Mouse (Mus musculus) macrophage (primary cell): ENCODE data around the gene Oxsm. TPM values are rescaled to one million over a fixed set of nuclear protein-coding genes. Genes with fewer than 3 reads are reported as not detected.

Experiments used
- H3K27ac ChIP-seq: fragments of 350-480 bp; formaldehyde crosslinking; 2 replicates; pipeline ENCODE4 v1.9.0; 2021
- H3K36me3 ChIP-seq: fragments of 350-480 bp; formaldehyde crosslinking; 2 replicates; pipeline ENCODE4 v1.9.0; 2021; ENCODE audit errors: inconsistent target
- H3K4me3 ChIP-seq: fragments of 350-480 bp; formaldehyde crosslinking; 2 replicates; pipeline ENCODE4 v1.9.0; 2021; ENCODE audit errors: inconsistent target
- H3K79me2 ChIP-seq: fragments of 350-480 bp; formaldehyde crosslinking; 2 replicates; pipeline ENCODE4 v1.9.0; 2021; ENCODE audit errors: inconsistent target
- WGBS: methylation state at CpG from one replicate; pipeline ENCODE4 v1.1.7; 2026; ENCODE audit warnings: inconsistent platforms; ENCODE audit not compliant: missing documents; 5-methylcytosine and 5-hydroxymethylcytosine counted together
- polyA plus RNA-seq: library from polyadenylated mRNA; stranded (reverse); fragments of 250-400 nt; gene quantifications from 3 replicates; pipeline ENCODE4 v1.2.4, GENCODE M21; 2018; ENCODE audit warnings: inconsistent platforms

The Oxsm gene
- polyA plus RNA-seq, 1 experiment from 2014 or later: 15.5 TPM

GRCm38 (mm10) chr14:16207722-16208121 lies 41.9 kb downstream of the Oxsm start:
- H3K79me2 ChIP-seq: no peaks in the 10 kb centered on the region
- no peak overlapping the region for H3K27ac ChIP-seq
- no peaks in the 10 kb centered on the region for H3K36me3 ChIP-seq
- H3K4me3 ChIP-seq: no peak overlapping the region

GRCm38 (mm10) chr14:16201673-16202072 lies 47.9 kb downstream of the Oxsm start:
- WGBS: 39% methylated on average over 3 of the region's 3 CpGs
- Histone ChIP-seq H3K27ac (no peak overlapping the region), H3K4me3 (no peak overlapping the region), H3K79me2 (no peaks in the 10 kb centered on the region), H3K36me3 (no peaks in the 10 kb centered on the region)

- Histone ChIP-seq H3K36me3 (no peaks in the 10 kb centered on the region), H3K79me2 (no peaks in the 10 kb centered on the region), H3K27ac (no peak overlapping the region), H3K4me3 (no peak overlapping the region)
- WGBS: 58% methylated on average over 8 of the region's 8 CpGs
These were observed 48.5 kb downstream of the Oxsm start for GRCm38 (mm10) chr14:16200969-16201638.

GRCm38 (mm10) chr14:16200220-16200912 lies 49.2 kb downstream of the Oxsm start:
- Histone ChIP-seq H3K79me2 (no peaks in the 10 kb centered on the region), H3K27ac (no peak overlapping the region), H3K4me3 (no peak overlapping the region), H3K36me3 (no peaks in the 10 kb centered on the region)
- 81% methylated on average over 6 of the region's 6 CpGs for WGBS

GRCm38 (mm10) chr14:16196518-16196917 lies 53.1 kb downstream of the Oxsm start:
- Histone ChIP-seq H3K79me2 (no peaks in the 10 kb centered on the region), H3K27ac (no peak overlapping the region), H3K36me3 (no peaks in the 10 kb centered on the region), H3K4me3 (no peak overlapping the region)
- 65% methylated on average over 4 of the region's 4 CpGs for WGBS

GRCm38 (mm10) chr14:16195486-16195885 lies 54.1 kb downstream of the Oxsm start:
- no peaks in the 10 kb centered on the region for H3K79me2 ChIP-seq
- H3K36me3 ChIP-seq: no peaks in the 10 kb centered on the region
- WGBS: 80% methylated on average over 1 of the region's 1 CpGs
- H3K27ac ChIP-seq: no peak overlapping the region
- no peak overlapping the region for H3K4me3 ChIP-seq

- H3K27ac ChIP-seq: no peak overlapping the region
- H3K36me3 ChIP-seq: no peaks in the 10 kb centered on the region
- H3K4me3 ChIP-seq: no peak overlapping the region
- H3K79me2 ChIP-seq: no peaks in the 10 kb centered on the region
- 92% methylated on average over 1 of the region's 1 CpGs for WGBS
These were observed 55.5 kb downstream of the Oxsm start for GRCm38 (mm10) chr14:16194125-16194524.

- Histone ChIP-seq H3K36me3 (no peaks in the 10 kb centered on the region), H3K79me2 (no peaks in the 10 kb centered on the region), H3K27ac (no peak overlapping the region), H3K4me3 (no peak overlapping the region)
- 100% methylated on average over 1 of the region's 1 CpGs for WGBS
These were observed 60.5 kb downstream of the Oxsm start for GRCm38 (mm10) chr14:16189142-16189541.

Other genes with a start within 250 kb of the Oxsm start
- gene Ngly1, start 528 bp downstream of the Oxsm start, polyA plus RNA-seq: 23.3 to 25.1 TPM (median 24.8 TPM) in 3 replicates
- gene Top2b, start 115.4 kb upstream of the Oxsm start, polyA plus RNA-seq: 25.7 to 70.2 TPM (median 27.8 TPM) in 3 replicates